Mouse (Mus musculus) erythroblast, adult 5-6 weeks (primary cell): ENCODE measurements around the gene Cdkn3. TPM values are rescaled to one million over a fixed set of nuclear protein-coding genes. Genes with fewer than 3 reads are reported as not detected.
A peak's percentile ranks its signal among the peaks of the same experiment; 100 is the strongest.
"Not testable (repeated sequence)": the region's sequence is repeated elsewhere in the genome, so short reads cannot be mapped to it uniquely, and the experiment has no call there.

Experiments
- ATAC-seq: replicated peaks from 2 replicates; pipeline ENCODE4 v1.8.0; 2016; ENCODE audit warnings: moderate number of reproducible peaks, mild to moderate bottlenecking, moderate TSS enrichment, inconsistent platforms; ENCODE audit not compliant: poor library complexity, low FRiP score, severe bottlenecking
- total RNA-seq, 2 experiments: library from RNA; stranded (forward) in 1 of 2; stranded (reverse) in 1 of 2; fragments of 150-400 nt in 1 of 2; fragments of 200-764, 138-1000 nt in 1 of 2; gene quantifications; 2 replicates each; pipeline versions ENCODE4 v1.2.3 to v1.2.4; 2015 to 2017; ENCODE audit warnings: low replicate concordance in 2 of 2

The Cdkn3 gene
- total RNA-seq (2015; ENCODE audit: low replicate concordance) (42.4 and 47.5 TPM in 2 replicates), total RNA-seq (2017; ENCODE audit: low replicate concordance) (45.1 and 57.7 TPM in 2 replicates)

GRCm38 (mm10) chr14:46760355-46761029 lies at the start of gene Cdkn3:
Gene Cdkn3, plus strand, starts transcription at chr14:46760541.
- peak; percentile 98 for ATAC-seq

GRCm38 (mm10) chr14:46718483-46718922 lies 41.8 kb upstream of the Cdkn3 start:
- ATAC-seq, result no peak

GRCm38 (mm10) chr14:46722031-46722430 lies 38.3 kb upstream of the Cdkn3 start:
- ATAC-seq, result no peak

- 0 out of 2 replicates have a peak, but pooled peaks have one; percentile 49 for ATAC-seq
Observed at GRCm38 (mm10) chr14:46723828-46724227, 36.5 kb upstream of the Cdkn3 start.

GRCm38 (mm10) chr14:46724941-46725340 lies 35.4 kb upstream of the Cdkn3 start:
- ATAC-seq, result no peak

GRCm38 (mm10) chr14:46725743-46726142 lies 34.6 kb upstream of the Cdkn3 start:
- ATAC-seq, result 0 out of 2 replicates have a peak, but pooled peaks have one; percentile 66

GRCm38 (mm10) chr14:46734262-46734661 lies 26.1 kb upstream of the Cdkn3 start:
- ATAC-seq, result no peak

GRCm38 (mm10) chr14:46734761-46735455 lies 25.4 kb upstream of the Cdkn3 start:
- ATAC-seq, result no peak

- ATAC-seq, result no peak
Observed at GRCm38 (mm10) chr14:46736366-46736765, 24.0 kb upstream of the Cdkn3 start.

GRCm38 (mm10) chr14:46737346-46737745 lies 23.0 kb upstream of the Cdkn3 start:
- not testable (repeated sequence) for ATAC-seq

GRCm38 (mm10) chr14:46742674-46743073 lies 17.7 kb upstream of the Cdkn3 start:
- ATAC-seq, result no peak

- ATAC-seq, result no peak
Observed at GRCm38 (mm10) chr14:46745413-46745812, 14.9 kb upstream of the Cdkn3 start.

GRCm38 (mm10) chr14:46754371-46754770 lies 6.0 kb upstream of the Cdkn3 start:
- ATAC-seq, result not testable (repeated sequence)

GRCm38 (mm10) chr14:46755851-46756250 lies 4.5 kb upstream of the Cdkn3 start:
- ATAC-seq, result no peak

- ATAC-seq, result no peak
Observed at GRCm38 (mm10) chr14:46757736-46758135, 2.6 kb upstream of the Cdkn3 start.

GRCm38 (mm10) chr14:46759970-46760354 lies 379 bp upstream of the Cdkn3 start:
- ATAC-seq, result no peak; the same call in 1 of the 2 replicates

- ATAC-seq, result peak; percentile 16; the same call in 1 of the 2 replicates
Observed at GRCm38 (mm10) chr14:46761186-46761585, 845 bp downstream of the Cdkn3 start.

GRCm38 (mm10) chr14:46767116-46767515 lies 6.8 kb downstream of the Cdkn3 start:
- ATAC-seq, result no peak

GRCm38 (mm10) chr14:46770036-46770435 lies 9.7 kb downstream of the Cdkn3 start:
- ATAC-seq, result no peak

- ATAC-seq, result no peak
Observed at GRCm38 (mm10) chr14:46778756-46779155, 18.4 kb downstream of the Cdkn3 start.

GRCm38 (mm10) chr14:46779217-46779616 lies 18.9 kb downstream of the Cdkn3 start:
- ATAC-seq, result no peak
